ENCODE assay signal across 13 mouse cellular contexts in the genomic region with DNA sequence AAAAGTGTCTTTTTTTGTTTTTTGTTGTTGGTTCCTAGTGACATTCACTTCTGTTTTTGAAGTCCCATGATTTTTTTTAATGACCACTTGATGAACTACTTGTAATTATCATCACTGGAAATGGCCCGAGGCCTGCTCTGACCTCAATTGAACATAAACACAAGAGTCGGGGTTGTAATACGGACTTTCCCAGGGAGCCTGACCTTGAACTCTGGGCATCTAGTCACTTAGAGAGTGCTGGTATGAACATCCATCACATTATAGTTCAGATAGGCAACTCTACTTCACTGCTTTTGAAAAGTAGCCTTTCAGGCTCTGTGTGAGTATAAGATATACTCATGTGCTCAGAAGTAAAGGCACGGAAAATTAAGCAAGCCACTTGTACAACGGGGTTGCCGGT.
DNase-seq lines count a peak whose midpoint lies in the region; ATAC-seq lines count a peak whose summit lies in the region.
"Had no signal": no experiment of that assay in that cellular context is flagged by ENCODE, and none has a peak within 500 bp of the region (broad histone marks: within the 10 kb centered on the region; RNA-seq: fewer than 3 reads in every experiment).

No protein-coding gene starts in this region.

- WGBS in forebrain, embryonic 10.5 days = 73% methylated on average over 6 of the region's 6 CpGs
- 71% methylated on average over 6 of the region's 6 CpGs for WGBS in forebrain, embryonic 14.5 days
- 43% methylated on average over 6 of the region's 6 CpGs for WGBS in kidney, embryonic 14.5 days
- WGBS in neural tube, embryonic 13.5 days = 63% methylated on average over 6 of the region's 6 CpGs
- WGBS in limb, embryonic 15.5 days = 45% methylated on average over 6 of the region's 6 CpGs

- H3K4me1 ChIP-seq in forebrain, embryonic 10.5 days = peaks cover 41% of the 10 kb centered on the region
- H3K4me1 ChIP-seq in forebrain, embryonic 14.5 days (ENCODE audit: control insufficient read depth, insufficient read depth, low read length) = peaks cover 8% of the 10 kb centered on the region; the same call in 1 of the 2 replicates
- 0 out of 2 replicates have a peak, but pooled peaks cover 7% of the 10 kb centered on the region for H3K4me1 ChIP-seq in kidney, embryonic 14.5 days (ENCODE audit: control insufficient read depth, insufficient read depth, low read length)
- H3K4me1 ChIP-seq in neural tube, embryonic 13.5 days (replicated peaks) = peaks cover 16% of the 10 kb centered on the region
- H3K4me1 ChIP-seq in limb, embryonic 15.5 days = peaks cover 27% of the 10 kb centered on the region

- 0 out of 2 replicates have a peak overlapping the region, but pooled peaks have one; percentile 68 for H3K27ac ChIP-seq in forebrain, embryonic 10.5 days
- H3K27ac ChIP-seq in forebrain, embryonic 14.5 days (ENCODE audit: low read depth, low read length) = no peak overlapping the region
- H3K27ac ChIP-seq in kidney, embryonic 14.5 days (ENCODE audit: low read depth, low read length) = 0 out of 2 replicates have a peak overlapping the region, but pooled peaks have one; percentile 37
- peak overlapping the region; percentile 61; the same call in 1 of the 2 replicates for H3K27ac ChIP-seq in neural tube, embryonic 13.5 days (replicated peaks)
- peak overlapping the region; percentile 70 for H3K27ac ChIP-seq in limb, embryonic 15.5 days

- no peak overlapping the region for H3K9ac ChIP-seq in forebrain, embryonic 14.5 days (ENCODE audit: low read length)
- no peak overlapping the region for H3K9ac ChIP-seq in kidney, embryonic 14.5 days (ENCODE audit: low read depth, low read length)
- no peak overlapping the region for H3K9ac ChIP-seq in neural tube, embryonic 13.5 days
- H3K9ac ChIP-seq in limb, embryonic 15.5 days = no peak overlapping the region

- H3K27me3 ChIP-seq in forebrain, embryonic 10.5 days (ENCODE audit: poor library complexity, severe bottlenecking) = no peaks in the 10 kb centered on the region
- no peaks in the 10 kb centered on the region for H3K27me3 ChIP-seq in forebrain, embryonic 14.5 days (replicated peaks; ENCODE audit: control insufficient read depth, insufficient read depth, low read length)
- no peaks in the 10 kb centered on the region for H3K27me3 ChIP-seq in kidney, embryonic 14.5 days (ENCODE audit: control insufficient read depth, insufficient read depth, low read length)
- no peaks in the 10 kb centered on the region for H3K27me3 ChIP-seq in neural tube, embryonic 13.5 days
- H3K27me3 ChIP-seq in limb, embryonic 15.5 days = no peaks in the 10 kb centered on the region

- H3K9me3 ChIP-seq in forebrain, embryonic 10.5 days = no peaks in the 10 kb centered on the region
- H3K9me3 ChIP-seq in forebrain, embryonic 14.5 days (replicated peaks; ENCODE audit: control insufficient read depth, low read length) = no peaks in the 10 kb centered on the region
- H3K9me3 ChIP-seq in kidney, embryonic 14.5 days (ENCODE audit: control insufficient read depth, low read length) = no peaks in the 10 kb centered on the region
- H3K9me3 ChIP-seq in neural tube, embryonic 13.5 days = no peaks in the 10 kb centered on the region
- no peaks in the 10 kb centered on the region for H3K9me3 ChIP-seq in limb, embryonic 15.5 days

- DNase-seq in forebrain, embryonic 10.5 days (ENCODE audit: extremely low spot score, low spot score) = no peak
- no peak for DNase-seq in forebrain, embryonic 14.5 days (ENCODE audit: low spot score)
- DNase-seq in kidney, adult 9 months = no peak
- DNase-seq in neural tube, embryonic 10.5 days (ENCODE audit: extremely low spot score, low spot score) = no peak
- DNase-seq: adrenal gland, adult 2 months; cerebellum, adult 8-10 months; right cerebral cortex, adult 18-20 months; spleen, adult 18-20 months had no signal

- no peak overlapping the region for H3K4me2 ChIP-seq in forebrain, embryonic 14.5 days (ENCODE audit: low read length)
- H3K4me2 ChIP-seq in kidney, embryonic 14.5 days (replicated peaks; ENCODE audit: low read depth, low read length) = no peak overlapping the region
- H3K4me2 ChIP-seq in neural tube, embryonic 13.5 days = no peak overlapping the region
- no peak overlapping the region for H3K4me2 ChIP-seq in limb, embryonic 15.5 days
- H3K4me2 ChIP-seq: liver, embryonic 11.5 days had no signal

- no peaks in the 10 kb centered on the region for H3K36me3 ChIP-seq in forebrain, embryonic 10.5 days (replicated peaks)
- no peaks in the 10 kb centered on the region for H3K36me3 ChIP-seq in forebrain, embryonic 14.5 days (ENCODE audit: control insufficient read depth, insufficient read depth, low read length)
- H3K36me3 ChIP-seq in kidney, embryonic 14.5 days (ENCODE audit: control insufficient read depth, insufficient read depth, low read length) = no peaks in the 10 kb centered on the region
- H3K36me3 ChIP-seq in neural tube, embryonic 13.5 days = no peaks in the 10 kb centered on the region
- H3K36me3 ChIP-seq in limb, embryonic 15.5 days = no peaks in the 10 kb centered on the region

- ATAC-seq in forebrain, embryonic 14.5 days = no peak
- no peak for ATAC-seq in kidney, embryonic 14.5 days (ENCODE audit: low FRiP score, low TSS enrichment)
- no peak for ATAC-seq in neural tube, embryonic 13.5 days (ENCODE audit: low read depth)
- ATAC-seq in limb, embryonic 15.5 days (ENCODE audit: insufficient number of reproducible peaks, low FRiP score, low TSS enrichment, low read depth) = no peak
- ATAC-seq in frontal cortex, adult (ENCODE audit: low TSS enrichment) = no peak

- H3K4me3 ChIP-seq in forebrain, embryonic 10.5 days = no peak overlapping the region
- no peak overlapping the region for H3K4me3 ChIP-seq in forebrain, embryonic 14.5 days (ENCODE audit: low read depth, low read length)
- H3K4me3 ChIP-seq in kidney, embryonic 14.5 days (ENCODE audit: low read length) = no peak overlapping the region
- no peak overlapping the region for H3K4me3 ChIP-seq in neural tube, embryonic 13.5 days
- no peak overlapping the region for H3K4me3 ChIP-seq in limb, embryonic 15.5 days
